Mouse (Mus musculus) CD4-positive, CD25-positive, alpha-beta regulatory T cell, adult 4 months (primary cell): Measurements from ENCODE around the gene Ttll5. TPM values are rescaled to one million over a fixed set of nuclear protein-coding genes. Genes with fewer than 3 reads are reported as not detected.

Source experiments
- ATAC-seq: one replicate; pipeline ENCODE4 v1.8.0; 2017
- polyA plus RNA-seq, 2 experiments: library from polyadenylated mRNA; unstranded; fragments of 100-300 nt; shearing (Covaris generic); gene quantifications; one replicate each; pipeline ENCODE4 v1.2.1; 2017

Gene Ttll5
- polyA plus RNA-seq, 2 experiments from 2014 or later, result 8.3 to 11.0 TPM

GRCm38 (mm10) chr12:86017360-86017759, 192.9 kb downstream of the Ttll5 start:
- ATAC-seq, result no peak

DNA sequence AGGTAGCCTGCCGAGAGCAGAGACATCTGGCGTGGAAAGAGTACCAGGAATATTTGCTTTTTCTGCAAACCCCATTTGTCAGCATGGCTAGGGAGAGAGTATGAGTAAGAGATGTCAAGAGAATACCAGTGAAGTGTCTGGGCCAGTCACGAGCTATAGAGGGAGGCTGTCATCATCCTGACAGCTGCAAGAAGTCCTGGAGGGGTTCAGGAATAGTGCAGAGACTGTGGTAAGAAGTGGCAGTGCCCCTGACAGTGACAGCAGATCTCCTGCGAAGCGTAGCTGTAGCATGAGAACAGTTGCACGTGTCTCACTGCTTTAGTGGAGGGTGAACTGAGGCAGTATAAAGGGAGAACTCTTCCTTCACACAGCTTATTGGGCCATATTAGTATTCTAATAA, 197.1 kb downstream of the Ttll5 start:
- ATAC-seq, result no peak

DNA sequence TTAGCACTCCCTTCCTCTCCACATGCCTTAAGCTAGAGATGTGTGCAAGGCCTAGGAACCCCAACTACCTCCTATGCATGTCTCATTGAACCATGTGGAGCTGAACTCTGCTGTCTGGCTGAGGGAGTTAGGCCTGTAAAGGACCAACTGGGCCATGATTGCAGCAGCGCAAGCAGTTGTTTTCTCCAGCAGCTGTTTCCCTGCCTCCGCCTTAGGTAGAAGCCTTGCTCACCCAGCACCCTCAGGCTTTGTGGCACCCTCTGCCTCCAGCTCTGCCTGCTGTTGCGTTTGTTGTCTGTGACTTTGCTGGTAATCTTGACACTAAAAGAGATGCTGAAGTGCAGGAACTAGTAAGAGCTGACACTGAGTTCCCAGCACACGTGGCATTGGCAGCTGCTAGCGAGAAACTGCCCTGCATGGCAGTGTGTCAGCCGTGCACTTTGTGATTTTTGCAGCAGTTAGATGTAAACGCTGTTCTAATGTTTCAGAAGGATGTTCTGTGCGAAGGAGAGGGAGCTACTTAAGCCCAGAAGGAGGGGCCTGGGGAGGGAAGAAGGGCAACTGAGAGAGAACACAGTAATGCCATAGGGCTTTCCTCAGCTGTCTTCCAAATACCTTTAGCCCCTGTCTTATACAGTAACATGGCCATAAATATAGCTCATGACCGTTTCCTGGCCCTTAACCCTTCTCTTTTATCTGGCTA, 198.0 kb downstream of the Ttll5 start:
- ATAC-seq, result no peak

DNA sequence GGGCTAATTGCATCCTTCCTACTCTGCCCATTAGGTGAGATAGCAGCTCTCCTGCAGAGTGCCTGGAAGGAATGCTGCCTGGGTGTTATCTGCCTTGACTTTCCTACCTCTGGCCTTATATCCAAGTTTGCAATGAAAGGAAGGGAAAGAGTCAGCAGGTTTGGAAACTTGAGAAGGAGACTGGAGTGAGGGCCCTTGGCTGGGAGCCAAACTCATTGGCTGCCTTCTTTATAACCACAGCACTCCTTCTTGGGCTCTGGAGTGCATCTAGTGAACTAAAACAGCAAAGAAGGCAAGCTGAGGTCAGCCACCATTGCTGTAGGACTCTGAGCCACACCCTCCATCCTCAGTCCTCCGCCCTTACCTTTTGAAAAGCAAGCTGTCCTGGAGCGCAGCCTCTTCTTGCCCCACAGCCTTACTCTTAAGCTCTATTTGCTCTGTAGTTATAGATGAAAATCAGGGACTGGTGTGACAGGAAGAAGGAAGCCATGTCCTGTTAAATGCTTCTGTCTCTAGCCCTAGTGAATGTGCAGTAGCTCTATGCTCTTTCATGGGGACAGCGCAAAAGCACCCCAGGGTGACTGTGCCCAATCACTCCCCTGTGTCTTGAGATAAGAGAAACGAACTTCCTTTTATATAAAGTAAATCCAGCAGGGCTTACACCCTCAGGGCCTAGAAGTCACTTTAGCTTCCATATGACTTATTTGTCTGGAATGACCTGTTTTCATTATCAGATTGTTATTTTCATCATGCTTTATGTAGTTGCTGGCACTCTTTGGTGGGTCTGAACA, 198.8 kb downstream of the Ttll5 start:
- ATAC-seq, result no peak

GRCm38 (mm10) chr12:86024426-86024825, 200.0 kb downstream of the Ttll5 start:
- no peak for ATAC-seq

- no peak for ATAC-seq
Measured at GRCm38 (mm10) chr12:86025480-86025879, 201.0 kb downstream of the Ttll5 start.

- ATAC-seq, result no peak
Measured at GRCm38 (mm10) chr12:86027000-86027399, 202.5 kb downstream of the Ttll5 start.

DNA sequence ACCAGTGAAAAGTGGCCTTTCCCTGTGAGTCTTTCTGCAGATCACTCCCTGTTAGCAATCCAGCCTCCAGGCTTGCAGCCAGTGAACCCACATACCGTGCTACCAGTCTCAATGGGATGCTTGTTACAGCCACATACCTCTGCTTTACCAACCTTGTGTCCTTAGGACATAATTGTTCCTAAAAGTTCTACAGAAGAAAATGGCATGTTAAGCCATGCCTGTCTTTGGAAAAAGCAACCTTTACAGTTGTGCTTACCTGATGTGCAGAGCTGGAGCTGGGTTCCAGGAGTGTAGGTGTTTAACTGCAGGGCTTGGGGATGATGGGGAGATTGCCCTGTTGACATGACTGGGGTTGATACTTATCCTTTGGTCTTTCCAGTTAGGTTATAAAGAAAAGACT, 203.3 kb downstream of the Ttll5 start:
- ATAC-seq, result no peak

GRCm38 (mm10) chr12:86030932-86031331, 206.5 kb downstream of the Ttll5 start:
- no peak for ATAC-seq

GRCm38 (mm10) chr12:86035586-86035985, 211.1 kb downstream of the Ttll5 start:
- ATAC-seq, result no peak

GRCm38 (mm10) chr12:86036368-86037166, 212.1 kb downstream of the Ttll5 start:
- no peak for ATAC-seq

DNA sequence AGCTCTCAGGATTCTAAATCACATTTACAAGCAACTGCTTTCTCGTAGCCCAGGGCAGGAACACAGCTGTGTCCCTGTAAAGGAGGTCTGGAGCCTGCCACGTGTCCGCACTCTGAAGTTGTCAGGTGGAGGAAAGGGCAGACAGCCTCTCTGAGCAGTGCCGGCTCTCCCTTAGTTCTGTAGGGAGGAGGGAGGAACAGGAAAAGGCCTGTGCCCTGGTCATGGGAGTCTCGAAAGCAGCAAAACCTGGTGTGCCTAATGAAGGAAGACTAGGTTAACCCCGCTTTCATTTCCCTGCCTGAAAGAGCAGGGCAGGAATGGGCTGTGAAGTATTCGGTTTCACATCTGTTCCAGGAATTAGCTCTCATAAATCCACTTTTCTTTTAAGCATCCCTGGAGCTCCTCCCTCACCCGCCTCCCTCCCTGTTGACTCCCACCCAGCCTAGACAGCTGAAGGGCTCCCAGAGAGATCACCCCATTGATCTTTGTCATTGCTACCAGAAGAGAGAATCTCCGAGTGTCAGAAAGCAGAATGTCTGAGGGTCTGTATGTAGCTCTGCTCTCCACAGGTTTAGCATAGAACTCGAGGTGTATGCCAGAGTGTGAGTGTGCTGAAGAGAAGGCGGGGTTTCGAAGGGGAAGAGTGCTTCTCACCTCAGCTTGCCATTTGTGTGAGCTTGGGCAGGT, 212.9 kb downstream of the Ttll5 start:
- no peak for ATAC-seq

DNA sequence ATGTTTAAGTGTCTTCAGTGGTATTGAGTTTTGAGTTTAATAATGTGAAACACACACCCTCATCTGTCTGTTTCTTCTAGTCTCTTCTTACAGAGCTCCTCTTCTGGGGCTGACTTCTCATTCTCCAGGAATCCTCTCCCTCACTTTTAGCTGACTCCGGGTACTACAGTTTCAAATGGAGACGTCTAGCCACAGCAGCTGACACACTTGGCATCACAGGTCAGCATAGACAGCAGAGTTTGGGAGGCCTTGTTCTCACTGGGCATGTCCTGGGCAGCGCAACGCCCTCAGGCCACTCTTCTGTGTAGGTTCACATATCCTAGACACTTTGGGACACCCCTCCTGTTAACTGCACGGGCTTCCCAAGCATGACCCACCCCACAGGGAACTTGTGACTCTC, 214.6 kb downstream of the Ttll5 start:
- ATAC-seq, result no peak

DNA sequence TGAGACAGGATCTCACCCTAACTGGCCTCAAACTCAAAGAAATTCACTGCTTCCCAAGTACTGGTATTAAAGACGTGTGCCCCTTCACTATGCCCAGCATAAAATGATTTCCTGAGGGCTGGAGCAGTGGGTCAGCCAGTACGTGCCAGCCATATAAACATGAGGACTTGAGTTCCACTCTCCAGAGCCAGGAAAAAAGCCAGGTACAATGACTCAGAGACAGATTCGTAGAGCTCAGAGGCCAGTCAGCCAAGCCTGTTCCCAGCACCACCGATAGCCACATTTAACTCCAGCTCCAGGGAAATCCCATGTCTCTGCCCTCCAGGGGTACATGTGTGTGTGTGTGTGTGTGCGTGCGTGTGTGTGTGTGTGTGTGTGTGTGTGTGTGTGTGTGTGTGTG, 215.3 kb downstream of the Ttll5 start:
- ATAC-seq, result no peak

GRCm38 (mm10) chr12:86046141-86046540, 221.7 kb downstream of the Ttll5 start:
- peak; percentile 84 for ATAC-seq

DNA sequence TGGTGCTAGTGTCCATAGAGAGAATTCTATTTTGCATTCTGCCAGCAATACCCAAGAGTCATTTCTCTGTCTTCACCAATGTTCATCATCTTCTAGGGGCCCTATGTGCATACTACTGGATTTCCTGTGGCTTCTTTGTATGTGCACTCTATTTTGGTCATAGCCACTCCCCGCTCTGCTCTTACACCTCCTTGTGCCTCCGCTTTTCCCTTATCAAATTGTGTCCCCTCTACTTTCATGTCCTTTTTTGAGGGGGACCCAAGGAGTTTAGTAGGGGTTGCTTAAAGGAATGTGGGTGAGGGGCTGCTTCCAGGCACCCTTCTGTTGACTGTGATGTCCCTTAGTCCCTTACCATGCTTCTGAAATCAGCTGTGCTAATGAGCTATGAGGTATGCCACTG, 222.3 kb downstream of the Ttll5 start:
- no peak for ATAC-seq

GRCm38 (mm10) chr12:86047376-86047775, 222.9 kb downstream of the Ttll5 start:
- ATAC-seq, result peak; percentile 63

- ATAC-seq, result no peak
Measured at GRCm38 (mm10) chr12:86049813-86050212, 225.4 kb downstream of the Ttll5 start.

DNA sequence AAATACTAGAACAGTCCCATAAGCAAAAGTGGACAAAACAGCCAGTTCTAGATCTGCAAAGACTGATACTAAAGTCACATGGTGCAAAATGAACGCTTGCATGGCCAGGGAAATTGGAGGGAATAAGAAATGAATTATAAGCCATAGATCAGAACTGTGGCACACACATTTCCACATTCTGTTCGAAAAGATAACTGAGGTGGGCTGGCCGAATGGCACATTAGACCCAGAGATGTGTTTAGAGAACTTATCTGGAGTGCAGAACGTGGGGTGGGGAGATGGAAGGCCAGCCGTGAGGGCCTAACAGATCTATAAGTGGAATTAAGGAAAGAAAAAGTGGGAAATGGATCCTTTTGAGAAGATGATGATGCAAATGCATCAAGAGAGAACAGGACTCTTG, 227.0 kb downstream of the Ttll5 start:
- no peak for ATAC-seq

DNA sequence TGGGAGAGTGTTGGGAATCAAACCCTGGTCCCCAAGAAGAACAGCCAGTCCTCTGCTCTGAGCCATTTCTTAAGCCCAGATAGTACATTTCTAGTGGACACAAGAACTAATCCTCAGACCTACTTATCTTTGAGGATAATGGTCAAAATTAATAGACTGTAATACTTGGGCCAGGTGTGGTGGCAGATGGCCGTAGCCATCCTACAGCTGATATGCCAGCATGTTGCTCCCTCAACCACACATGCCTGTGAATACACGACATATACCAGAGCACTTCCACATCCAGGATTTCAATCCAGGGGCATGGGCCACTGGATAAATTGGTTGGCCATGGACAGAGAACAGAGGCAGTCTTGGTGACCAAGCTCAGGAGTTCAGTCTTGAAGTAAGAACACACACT, 230.8 kb downstream of the Ttll5 start:
- ATAC-seq, result no peak

DNA sequence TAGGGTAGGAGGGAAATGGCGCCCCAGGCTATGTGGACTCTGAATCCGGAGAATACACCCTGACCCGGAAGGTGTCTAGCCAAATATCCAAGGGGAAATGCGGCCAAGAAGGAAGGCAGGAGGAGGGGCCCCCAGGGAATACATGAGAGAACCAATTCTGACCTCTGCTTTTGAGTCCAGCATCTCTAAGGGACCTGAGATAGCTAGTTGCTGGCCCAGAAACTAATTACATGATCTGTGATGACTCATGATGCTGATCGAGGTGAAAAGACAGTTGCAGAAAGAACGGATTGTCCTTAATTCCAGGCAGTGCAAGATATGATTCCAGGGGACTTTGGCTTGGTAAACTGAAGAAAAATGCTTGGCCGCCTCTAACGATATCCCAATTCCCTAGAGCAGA, 232.5 kb downstream of the Ttll5 start:
- no peak for ATAC-seq

GRCm38 (mm10) chr12:86057516-86057915, 233.1 kb downstream of the Ttll5 start:
- ATAC-seq, result no peak

DNA sequence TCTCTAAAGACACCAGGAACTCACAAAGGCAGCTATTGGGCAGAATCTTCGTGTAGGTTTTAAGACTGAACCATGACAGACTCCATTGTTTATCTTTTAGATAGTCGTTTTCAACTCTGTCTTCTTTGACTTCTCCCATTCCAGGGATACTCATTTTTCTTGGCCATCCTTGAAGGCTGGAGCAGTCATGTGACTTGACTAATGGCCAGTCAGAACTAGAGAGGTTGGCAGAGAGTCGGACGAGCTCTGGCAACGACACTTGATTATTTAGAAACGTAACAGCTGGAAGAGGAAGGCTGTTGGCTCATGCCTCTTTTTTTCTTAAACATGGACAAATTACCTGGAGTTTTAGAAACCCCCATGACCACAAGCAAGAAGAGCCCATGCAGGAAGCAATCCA, 234.9 kb downstream of the Ttll5 start:
- no peak for ATAC-seq
